Mouse (Mus musculus): ENCODE measurements around the gene Rps27.

- no peak for TF ChIP-seq CTCF (IDR thresholded peaks at IDR 0.05; ENCODE audit: low read depth)
- TF ChIP-seq EP300 (IDR thresholded peaks at IDR 0.05; ENCODE audit: low read depth): no peak
These were observed 15.9 kb downstream of the Rps27 start for GRCm38 (mm10) chr3:90197548-90197947.
